Mouse (Mus musculus) erythroblast, embryonic 14.5 days (primary cell): Measurements from ENCODE around the gene Nhsl2.

ENCODE experiments used
- GATA1 ChIP-seq: IDR thresholded peaks from 2 replicates; pipeline ENCODE4 v1.6.1; 2012; ENCODE audit warnings: low read length, inconsistent platforms, mixed read lengths
- TAL1 ChIP-seq: IDR thresholded peaks from 3 replicates; pipeline ENCODE4 v1.6.1; 2012; ENCODE audit warnings: low read length, inconsistent platforms, mixed read lengths

DNA sequence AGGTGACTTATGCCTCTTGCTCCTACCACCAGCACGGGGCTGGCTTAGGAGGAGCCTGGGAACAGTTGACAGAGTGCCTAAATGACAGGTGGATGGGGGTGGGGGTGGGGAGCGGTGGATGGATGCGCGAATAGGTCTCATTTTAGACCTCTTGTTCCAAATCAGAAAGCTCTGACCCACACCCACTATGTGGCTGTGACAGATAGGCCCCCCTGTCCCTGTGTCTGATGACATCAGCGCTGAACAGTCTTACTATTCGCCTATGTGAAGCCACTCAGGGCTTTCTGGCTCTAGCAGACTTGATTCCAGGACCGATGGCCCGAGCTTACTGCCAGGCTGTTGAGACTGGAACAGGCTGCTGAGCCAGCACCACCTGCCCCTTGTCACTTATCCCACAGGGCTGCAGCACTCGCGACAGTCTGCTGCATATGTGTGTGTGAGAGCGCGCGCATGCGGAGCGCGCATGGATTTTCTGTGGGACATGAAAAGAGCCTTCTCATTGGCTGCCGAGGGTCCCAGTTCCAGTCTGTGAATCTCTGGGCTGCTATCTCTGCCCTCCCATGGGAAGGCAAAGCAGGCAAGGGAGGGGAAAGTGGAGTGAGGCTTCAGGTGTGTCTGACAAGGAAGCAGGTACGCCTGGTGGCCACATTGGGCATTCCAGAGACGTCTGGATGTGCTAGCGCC lies 154.6 kb downstream of the Nhsl2 start:
- TF ChIP-seq TAL1: no peak
- TF ChIP-seq GATA1: no peak
